Mouse (Mus musculus): ENCODE measurements at regions not wholly inside any gene's neighbourhood (a gene's known extent, or its start where the extent isn't known, plus 50 kb on each side); places are given as distances from the start of the nearest gene placed in this dataset.
A peak's percentile ranks its signal among the peaks of the same experiment; 100 is the strongest.

GRCm38 (mm10) chr17:54214804-54215203 lies 84.0 kb downstream of the Slc5a7 start:
- DNase-seq: no peak

GRCm38 (mm10) chr17:54201710-54202109 lies 97.1 kb downstream of the Slc5a7 start:
- DNase-seq: no peak

GRCm38 (mm10) chr17:54192231-54192573 lies 106.6 kb downstream of the Slc5a7 start:
- no peak for DNase-seq

- DNase-seq: no peak
Measured at GRCm38 (mm10) chr17:54191526-54192230, 107.2 kb downstream of the Slc5a7 start.

- DNase-seq: no peak
Measured at GRCm38 (mm10) chr17:54188997-54189553, 109.8 kb downstream of the Slc5a7 start.

- DNase-seq: no peak
Measured at GRCm38 (mm10) chr17:54182073-54182472, 116.8 kb downstream of the Slc5a7 start.

- DNase-seq: no peak
Measured at GRCm38 (mm10) chr17:54180563-54180962, 118.3 kb downstream of the Slc5a7 start.

- DNase-seq: no peak
Measured at GRCm38 (mm10) chr17:54170762-54171161, 128.1 kb downstream of the Slc5a7 start.

- DNase-seq: no peak
Measured at GRCm38 (mm10) chr17:54168039-54168438, 130.8 kb downstream of the Slc5a7 start.

GRCm38 (mm10) chr17:54162383-54162782 lies 136.5 kb downstream of the Slc5a7 start:
- DNase-seq: no peak

GRCm38 (mm10) chr17:54158753-54159152 lies 140.1 kb downstream of the Slc5a7 start:
- DNase-seq: peak; percentile 22

- no peak for DNase-seq
Measured at GRCm38 (mm10) chr17:54158330-54158729, 140.5 kb downstream of the Slc5a7 start.

- DNase-seq: no peak
Measured at GRCm38 (mm10) chr17:54155801-54156200, 143.0 kb downstream of the Slc5a7 start.

GRCm38 (mm10) chr17:54154536-54154935 lies 144.3 kb downstream of the Slc5a7 start:
- no peak for DNase-seq
